Mouse (Mus musculus) testis, postnatal 10 days (tissue): ENCODE measurements around the gene Cabp7.

Experiments
- DNase-seq: peaks from one replicate; pipeline ENCODE4 v3.0.0; 2021; ENCODE audit warnings: low spot score

Cabp7 gene

GRCm38 (mm10) chr11:4704072-4704964 is 42.3 kb downstream of the Cabp7 start, which contains the start of the genes Uqcr10 and Zmat5:
Gene Uqcr10 (minus strand): TSS chr11:4704342.
Gene Zmat5 (plus strand): TSS chr11:4704678.
- DNase-seq = peak; percentile 95

GRCm38 (mm10) chr11:4703688-4704071 is 42.9 kb downstream of the Cabp7 start:
- DNase-seq = no peak

GRCm38 (mm10) chr11:4700726-4701125 is 45.9 kb downstream of the Cabp7 start:
- DNase-seq = no peak

GRCm38 (mm10) chr11:4697043-4697983 is 49.3 kb downstream of the Cabp7 start:
- peak; percentile 87 for DNase-seq

- DNase-seq = peak; percentile 58
These were observed 54.4 kb downstream of the Cabp7 start for GRCm38 (mm10) chr11:4692162-4692561.

- no peak for DNase-seq
These were observed 55.4 kb downstream of the Cabp7 start for GRCm38 (mm10) chr11:4691213-4691612.

- no peak for DNase-seq
These were observed 56.2 kb downstream of the Cabp7 start for GRCm38 (mm10) chr11:4690353-4690752.

- no peak for DNase-seq
These were observed 57.8 kb downstream of the Cabp7 start for GRCm38 (mm10) chr11:4688632-4689380.

GRCm38 (mm10) chr11:4687874-4688273 is 58.7 kb downstream of the Cabp7 start:
- DNase-seq = no peak

- no peak for DNase-seq
These were observed 59.6 kb downstream of the Cabp7 start for GRCm38 (mm10) chr11:4687027-4687426.
